Mouse (Mus musculus) olfactory bulb, adult 2 months (tissue): ENCODE measurements at regions not wholly inside any gene's neighbourhood (a gene's known extent, or its start where the extent isn't known, plus 50 kb on each side); places are given as distances from the start of the nearest gene placed in this dataset.

ENCODE experiments used
- CTCF ChIP-seq: fragments of 200-500 bp; IDR thresholded peaks from 2 replicates; pipeline ENCODE4 v1.5.1; 2012; ENCODE audit warnings: low read depth, mild to moderate bottlenecking, low read length, moderate library complexity; ENCODE audit not compliant: insufficient read depth
- POLR2A ChIP-seq: fragments of 200-500 bp; IDR thresholded peaks from 2 replicates; pipeline ENCODE4 v1.6.1; 2012; ENCODE audit warnings: mild to moderate bottlenecking, low read depth, low read length, moderate library complexity; ENCODE audit not compliant: insufficient read depth

DNA sequence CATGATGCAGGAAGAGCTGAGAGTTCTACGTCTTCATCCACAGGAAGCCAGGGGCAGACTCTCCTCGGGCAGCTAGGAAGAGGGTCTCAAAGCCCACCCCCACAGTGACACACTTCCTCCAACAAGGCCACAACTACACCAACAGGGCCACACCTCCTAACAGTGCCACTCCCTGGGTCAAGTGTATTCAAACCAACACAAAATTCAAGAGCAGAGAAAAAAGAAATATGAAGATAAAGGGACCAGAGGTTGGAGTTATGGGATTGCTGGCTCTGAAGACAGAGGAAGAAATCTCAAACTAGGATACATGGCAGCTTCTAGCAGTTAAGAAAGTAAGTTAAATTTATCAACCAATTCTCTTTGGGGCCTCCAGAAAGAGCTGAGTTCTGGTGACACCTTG, 90.7 kb upstream of the Cpsf6 start:
- TF ChIP-seq POLR2A (no peak), CTCF (no peak)
